Mouse (Mus musculus): ENCODE results near the gene Cables2.

The Cables2 gene

GRCm38 (mm10) chr2:180225762-180226378, 47.4 kb downstream of the Cables2 start, which contains the start of gene Lama5:
TSS of gene Lama5 (minus strand) at chr2:180225859.
- no peak for DNase-seq (ENCODE audit: low read depth)

- DNase-seq (ENCODE audit: low read depth) = no peak
Measured at GRCm38 (mm10) chr2:180225044-180225761, 48.1 kb downstream of the Cables2 start.

GRCm38 (mm10) chr2:180224647-180225043, 48.7 kb downstream of the Cables2 start:
- DNase-seq (ENCODE audit: low read depth) = no peak

GRCm38 (mm10) chr2:180222250-180222649, 51.0 kb downstream of the Cables2 start:
- no peak for DNase-seq (ENCODE audit: low read depth)

- no peak for DNase-seq (ENCODE audit: low read depth)
Measured at GRCm38 (mm10) chr2:180221051-180221450, 52.2 kb downstream of the Cables2 start.

GRCm38 (mm10) chr2:180220165-180220564, 53.1 kb downstream of the Cables2 start:
- DNase-seq (ENCODE audit: low read depth) = no peak

GRCm38 (mm10) chr2:180219145-180219943, 54.0 kb downstream of the Cables2 start:
- no peak for DNase-seq (ENCODE audit: low read depth)

GRCm38 (mm10) chr2:180218677-180219076, 54.6 kb downstream of the Cables2 start:
- DNase-seq (ENCODE audit: low read depth) = no peak

GRCm38 (mm10) chr2:180218241-180218640, 55.1 kb downstream of the Cables2 start:
- DNase-seq (ENCODE audit: low read depth) = no peak

GRCm38 (mm10) chr2:180217587-180217986, 55.7 kb downstream of the Cables2 start:
- DNase-seq (ENCODE audit: low read depth) = no peak

- no peak for DNase-seq (ENCODE audit: low read depth)
Measured at GRCm38 (mm10) chr2:180216921-180217320, 56.4 kb downstream of the Cables2 start.

- DNase-seq (ENCODE audit: low read depth) = no peak
Measured at GRCm38 (mm10) chr2:180215951-180216350, 57.3 kb downstream of the Cables2 start.

GRCm38 (mm10) chr2:180215011-180215461, 58.3 kb downstream of the Cables2 start:
- DNase-seq (ENCODE audit: low read depth) = no peak

- no peak for DNase-seq (ENCODE audit: low read depth)
Measured at GRCm38 (mm10) chr2:180214352-180214978, 58.8 kb downstream of the Cables2 start.

GRCm38 (mm10) chr2:180212255-180212654, 61.0 kb downstream of the Cables2 start:
- DNase-seq (ENCODE audit: low read depth) = no peak

GRCm38 (mm10) chr2:180208976-180209375, 64.3 kb downstream of the Cables2 start:
- no peak for DNase-seq (ENCODE audit: low read depth)

All from c-Kit-positive CD71-negative TER-119-negative erythroid progenitor cells, embryonic 14.5 days (primary cell).